Mouse (Mus musculus) midbrain, embryonic 16.5 days (tissue): ENCODE measurements around the gene Arid3b. TPM values are rescaled to one million over a fixed set of nuclear protein-coding genes. Genes with fewer than 3 reads are reported as not detected.

Experiments
- ATAC-seq: fragments of 200-750 bp; cut with Nextera tagmentation; 2 replicates; pipeline ENCODE4 v1.8.0; 2017; ENCODE audit warnings: moderate TSS enrichment
- H3K27ac ChIP-seq: fragments of 300-500 bp; sonication (generic); 2 replicates; pipeline ENCODE4 v1.5.1; 2014; ENCODE audit warnings: mild to moderate bottlenecking, low read length, mixed read lengths
- H3K27me3 ChIP-seq: fragments of 300-500 bp; sonication (generic); 2 replicates; pipeline ENCODE4 v1.6.1; 2014; ENCODE audit warnings: low read depth, low read length, mixed read lengths; ENCODE audit not compliant: control insufficient read depth, insufficient read depth
- H3K36me3 ChIP-seq: fragments of 300-500 bp; sonication (generic); 2 replicates; pipeline ENCODE4 v1.6.1; 2014; ENCODE audit warnings: mild to moderate bottlenecking, low read length, moderate library complexity, mixed read lengths; ENCODE audit not compliant: control insufficient read depth, insufficient read depth
- H3K4me1 ChIP-seq: fragments of 300-500 bp; sonication (generic); 2 replicates; pipeline ENCODE4 v1.6.1; 2014; ENCODE audit warnings: mild to moderate bottlenecking, low read length, mixed read lengths; ENCODE audit not compliant: control insufficient read depth, insufficient read depth
- H3K4me2 ChIP-seq: fragments of 300-500 bp; sonication (generic); 2 replicates; pipeline ENCODE4 v1.6.1; 2014; ENCODE audit warnings: mild to moderate bottlenecking, low read length, mixed read lengths
- H3K4me3 ChIP-seq: fragments of 300-500 bp; sonication (generic); 2 replicates; pipeline ENCODE4 v1.5.1; 2014; ENCODE audit warnings: low read depth, mild to moderate bottlenecking, low read length, moderate library complexity, mixed read lengths
- H3K9ac ChIP-seq: fragments of 300-500 bp; sonication (generic); 2 replicates; pipeline ENCODE4 v1.6.1; 2014; ENCODE audit warnings: low read depth, low read length, mixed read lengths
- H3K9me3 ChIP-seq: fragments of 300-500 bp; sonication (generic); replicated peaks from 2 replicates; pipeline ENCODE4 v1.6.1; 2014; ENCODE audit warnings: mild to moderate bottlenecking, low read length, mixed read lengths; ENCODE audit not compliant: control insufficient read depth, poor library complexity, severe bottlenecking
- WGBS: fragments of 180-500 bp; shearing (Covaris S2); extraction: QIAGEN DNeasy Blood & Tissue Kit; methylation state at CpG from one replicate; pipeline ENCODE4 v1.1.7; 2014; 5-methylcytosine and 5-hydroxymethylcytosine counted together
- polyA plus RNA-seq: library from polyadenylated mRNA; unstranded; fragments of >200 nt; fragmentation: Nextera tagmentation; extraction: Ambion mirVana; gene quantifications from 2 replicates; pipeline ENCODE4 v1.2.1, GENCODE M21; 2015

The Arid3b gene
- polyA plus RNA-seq, 1 experiment from 2014 or later: 6.6 TPM

GRCm38 (mm10) chr9:57867880-57868279, 31.3 kb upstream of the Arid3b start:
- no peaks in the 10 kb centered on the region for H3K4me1 ChIP-seq
- H3K27ac ChIP-seq: no peak overlapping the region
- no peak overlapping the region for H3K4me2 ChIP-seq
- 86% methylated on average over 5 of the region's 5 CpGs for WGBS
- no peak overlapping the region for H3K9ac ChIP-seq
- ATAC-seq: no peak
- H3K36me3 ChIP-seq: no peaks in the 10 kb centered on the region
- no peaks in the 10 kb centered on the region for H3K27me3 ChIP-seq
- no peak overlapping the region for H3K4me3 ChIP-seq
- no peaks in the 10 kb centered on the region for H3K9me3 ChIP-seq

- Histone ChIP-seq H3K4me2 (no peak overlapping the region), H3K9ac (no peak overlapping the region), H3K36me3 (no peaks in the 10 kb centered on the region), H3K4me3 (no peak overlapping the region), H3K27me3 (no peaks in the 10 kb centered on the region), H3K4me1 (no peaks in the 10 kb centered on the region), H3K9me3 (no peaks in the 10 kb centered on the region), H3K27ac (no peak overlapping the region)
- WGBS: 87% methylated on average over 4 of the region's 4 CpGs
- ATAC-seq: no peak
These were observed 30.6 kb upstream of the Arid3b start for GRCm38 (mm10) chr9:57867236-57867635.

GRCm38 (mm10) chr9:57866530-57866929, 29.9 kb upstream of the Arid3b start:
- no peak for ATAC-seq
- H3K9me3 ChIP-seq: no peaks in the 10 kb centered on the region
- no peaks in the 10 kb centered on the region for H3K36me3 ChIP-seq
- no peak overlapping the region for H3K27ac ChIP-seq
- 91% methylated on average over 7 of the region's 7 CpGs for whole genome bisulfite sequencing
- no peaks in the 10 kb centered on the region for H3K4me1 ChIP-seq
- no peak overlapping the region for H3K9ac ChIP-seq
- no peaks in the 10 kb centered on the region for H3K27me3 ChIP-seq
- no peak overlapping the region for H3K4me3 ChIP-seq
- H3K4me2 ChIP-seq: no peak overlapping the region

- Histone ChIP-seq H3K4me2 (no peak overlapping the region), H3K27me3 (no peaks in the 10 kb centered on the region), H3K36me3 (no peaks in the 10 kb centered on the region), H3K9ac (no peak overlapping the region), H3K4me1 (no peaks in the 10 kb centered on the region), H3K27ac (no peak overlapping the region), H3K4me3 (no peak overlapping the region), H3K9me3 (no peaks in the 10 kb centered on the region)
- no peak for ATAC-seq
These were observed 27.7 kb upstream of the Arid3b start for GRCm38 (mm10) chr9:57864336-57864735.

GRCm38 (mm10) chr9:57861951-57862471, 25.4 kb upstream of the Arid3b start:
- ATAC-seq: peak; percentile 87
- Histone ChIP-seq H3K9me3 (no peaks in the 10 kb centered on the region), H3K4me2 (no peak overlapping the region), H3K4me3 (no peak overlapping the region), H3K9ac (no peak overlapping the region), H3K4me1 (no peaks in the 10 kb centered on the region), H3K36me3 (no peaks in the 10 kb centered on the region), H3K27ac (no peak overlapping the region), H3K27me3 (no peaks in the 10 kb centered on the region)
- WGBS: 24% methylated on average over 9 of the region's 9 CpGs

- Histone ChIP-seq H3K27ac (no peak overlapping the region), H3K9ac (no peak overlapping the region), H3K4me2 (no peak overlapping the region), H3K4me1 (no peaks in the 10 kb centered on the region), H3K36me3 (no peaks in the 10 kb centered on the region), H3K4me3 (no peak overlapping the region), H3K27me3 (no peaks in the 10 kb centered on the region), H3K9me3 (no peaks in the 10 kb centered on the region)
- WGBS: 93% methylated on average over 2 of the region's 2 CpGs
- ATAC-seq: no peak
These were observed 19.9 kb upstream of the Arid3b start for GRCm38 (mm10) chr9:57856456-57856855.

- no peaks in the 10 kb centered on the region for H3K27me3 ChIP-seq
- no peak overlapping the region for H3K4me3 ChIP-seq
- H3K4me1 ChIP-seq: no peaks in the 10 kb centered on the region
- H3K4me2 ChIP-seq: no peak overlapping the region
- ATAC-seq: no peak
- no peak overlapping the region for H3K9ac ChIP-seq
- H3K27ac ChIP-seq: no peak overlapping the region
- H3K36me3 ChIP-seq: no peaks in the 10 kb centered on the region
- H3K9me3 ChIP-seq: no peaks in the 10 kb centered on the region
These were observed 17.7 kb upstream of the Arid3b start for GRCm38 (mm10) chr9:57854280-57854679.

- H3K9ac ChIP-seq: no peak overlapping the region
These were observed 2.4 kb upstream of the Arid3b start for GRCm38 (mm10) chr9:57839032-57839431.

GRCm38 (mm10) chr9:57835841-57836514, 615 bp downstream of the Arid3b start:
- peaks cover 33% of the 10 kb centered on the region for H3K4me1 ChIP-seq
- H3K4me3 ChIP-seq: peak overlapping the region; percentile 82
- no peaks in the 10 kb centered on the region for H3K9me3 ChIP-seq
- no peak for ATAC-seq
- WGBS: 1% methylated on average over 22 of the region's 22 CpGs
- H3K9ac ChIP-seq: peak overlapping the region; percentile 86
- no peaks in the 10 kb centered on the region for H3K36me3 ChIP-seq
- H3K27ac ChIP-seq: peak overlapping the region; percentile 83
- no peaks in the 10 kb centered on the region for H3K27me3 ChIP-seq
- H3K4me2 ChIP-seq: peak overlapping the region; percentile 54

More at GRCm38 (mm10) chr9:57839032-57839431, 2.4 kb upstream of the Arid3b start:
- Histone ChIP-seq H3K9me3 (no peaks in the 10 kb centered on the region), H3K4me3 (no peak overlapping the region), H3K27me3 (no peaks in the 10 kb centered on the region), H3K36me3 (no peaks in the 10 kb centered on the region), H3K4me1 (peaks cover 17% of the 10 kb centered on the region), H3K27ac (no peak overlapping the region), H3K4me2 (no peak overlapping the region)
- WGBS: 89% methylated on average over 2 of the region's 2 CpGs
- no peak for ATAC-seq
